Mouse (Mus musculus) kidney, adult 2 months (tissue): ENCODE measurements around the gene Cxcr1.

ENCODE experiments used
- CTCF ChIP-seq: fragments of 200-500 bp; conservative IDR thresholded peaks from 2 replicates; pipeline ENCODE4 v1.5.1; 2011; ENCODE audit warnings: low read depth, mild to moderate bottlenecking, control low read depth, low read length, moderate library complexity, mixed read lengths; ENCODE audit not compliant: insufficient read depth, insufficient read length
- POLR2A ChIP-seq: fragments of 200-500 bp; IDR thresholded peaks from one replicate; pipeline ENCODE4 v1.6.1; 2011; ENCODE audit warnings: low read depth, low read length, control low read depth

DNA sequence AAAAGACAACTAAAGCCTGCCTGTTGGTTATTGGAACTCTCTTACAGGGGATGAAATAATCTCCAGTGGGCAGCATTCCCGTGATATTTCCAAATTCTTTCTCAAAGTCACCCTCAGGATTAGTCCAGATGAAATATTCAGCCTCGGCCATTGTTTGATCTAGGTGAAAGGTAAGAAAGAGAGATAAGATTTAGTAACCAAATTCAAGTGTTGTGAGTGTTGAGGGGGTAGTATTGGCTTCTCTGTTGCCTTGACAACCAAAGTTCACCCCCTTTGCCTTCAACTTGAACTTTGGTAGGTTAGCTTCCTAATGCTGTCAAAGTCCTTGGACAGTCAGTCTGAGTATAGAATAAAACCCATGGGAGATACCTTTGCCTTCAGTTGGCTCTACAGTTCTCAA, 1.7 kb downstream of the Cxcr1 start:
- TF ChIP-seq CTCF, result no peak
- TF ChIP-seq POLR2A, result no peak
